Mouse (Mus musculus) liver, embryonic 14.5 days (tissue): ENCODE measurements around the gene Mfsd12. TPM values are rescaled to one million over a fixed set of nuclear protein-coding genes. Genes with fewer than 3 reads are reported as not detected.

ENCODE experiments used
- ATAC-seq: fragments of 200-750 bp; cut with Nextera tagmentation; 2 replicates; pipeline ENCODE4 v1.8.0; 2017; ENCODE audit warnings: moderate number of reproducible peaks, mild to moderate bottlenecking, moderate library complexity; ENCODE audit not compliant: insufficient read depth
- DNase-seq, 3 experiments: peaks; one replicate each; pipeline ENCODE4 v3.0.0-alpha.2; 2012 to 2013; ENCODE audit warnings: low read depth in 3 of 3, low spot score in 3 of 3
- H3K27ac ChIP-seq: fragments of 300-500 bp; sonication (generic); 2 replicates; pipeline ENCODE4 v1.5.1; 2014; ENCODE audit warnings: moderate library complexity, mild to moderate bottlenecking, control low read depth, inconsistent platforms
- H3K27me3 ChIP-seq: fragments of 300-500 bp; sonication (generic); 2 replicates; pipeline ENCODE4 v1.6.1; 2014; ENCODE audit warnings: mild to moderate bottlenecking, low read length, moderate library complexity; ENCODE audit not compliant: control insufficient read depth, insufficient read depth
- H3K36me3 ChIP-seq: fragments of 300-500 bp; sonication (generic); replicated peaks from 2 replicates; pipeline ENCODE4 v1.6.1; 2014; ENCODE audit warnings: low read depth; ENCODE audit not compliant: control insufficient read depth, insufficient read depth
- H3K4me1 ChIP-seq, 2 experiments: fragments of 200-500 bp in 1 of 2; fragments of 300-500 bp in 1 of 2; sonication (generic) in 1 of 2; replicated peaks; 2 replicates each; pipeline ENCODE4 v1.6.1; 2012 to 2014; ENCODE audit warnings: antibody characterized with exemption in 1 of 2, inconsistent platforms in 1 of 2, low read length in 1 of 2; ENCODE audit not compliant: control insufficient read depth in 2 of 2, insufficient read depth in 2 of 2
- H3K4me2 ChIP-seq: fragments of 300-500 bp; sonication (generic); 2 replicates; pipeline ENCODE4 v1.6.1; 2014; ENCODE audit warnings: low read depth, mild to moderate bottlenecking, control low read depth, moderate library complexity
- H3K4me3 ChIP-seq, 2 experiments: fragments of 200-500 bp in 1 of 2; fragments of 300-500 bp in 1 of 2; sonication (generic) in 1 of 2; 2 replicates each; pipeline ENCODE4 v1.5.1; 2012 to 2014; ENCODE audit warnings: low read depth in 2 of 2, low read length in 2 of 2, mild to moderate bottlenecking in 2 of 2, control low read depth in 1 of 2, inconsistent platforms in 1 of 2, moderate library complexity in 1 of 2; ENCODE audit not compliant: insufficient read depth in 1 of 2
- H3K9ac ChIP-seq: fragments of 300-500 bp; sonication (generic); replicated peaks from 2 replicates; pipeline ENCODE4 v1.6.1; 2014; ENCODE audit warnings: mild to moderate bottlenecking, control low read depth, moderate library complexity
- H3K9me3 ChIP-seq: fragments of 300-500 bp; sonication (generic); 2 replicates; pipeline ENCODE4 v1.6.1; 2016; ENCODE audit warnings: low read length, mixed read lengths; ENCODE audit not compliant: control insufficient read depth
- CTCF ChIP-seq: IDR thresholded peaks from 2 replicates; pipeline ENCODE4 v1.5.1; 2016; ENCODE audit warnings: antibody characterized with exemption, low read depth, control low read depth
- EP300 ChIP-seq: IDR thresholded peaks from 2 replicates; pipeline ENCODE4 v1.6.1; 2016; ENCODE audit warnings: antibody characterized with exemption, low read depth
- WGBS: fragments of 180-500 bp; shearing (Covaris S2); extraction: QIAGEN DNeasy Blood & Tissue Kit; methylation state at CpG from one replicate; pipeline ENCODE4 v1.1.7; 2014; ENCODE audit not compliant: insufficient replicate concordance; 5-methylcytosine and 5-hydroxymethylcytosine counted together
- polyA plus RNA-seq, 2 experiments: library from polyadenylated mRNA; depleted of rRNA in 1 of 2; stranded (reverse) in 1 of 2; unstranded in 1 of 2; fragments of >200 nt; fragmentation: Nextera tagmentation in 1 of 2; extraction: Ambion mirVana in 1 of 2; gene quantifications; 2 replicates each; pipeline versions ENCODE4 v1.2.1 to v1.2.3; 2012 to 2014

The Mfsd12 gene
- polyA plus RNA-seq, 2 experiments = 6.1 to 8.4 TPM

- WGBS = 1% methylated on average over 38 of the region's 38 CpGs
- H3K36me3 ChIP-seq = peaks cover 26% of the 10 kb centered on the region
- ATAC-seq = no peak
- no peak for TF ChIP-seq CTCF
- TF ChIP-seq EP300 = no peak
- peak overlapping the region; percentile 84 for H3K27ac ChIP-seq
- no peaks in the 10 kb centered on the region for H3K9me3 ChIP-seq
- no peaks in the 10 kb centered on the region for H3K27me3 ChIP-seq
- H3K9ac ChIP-seq = peak overlapping the region; percentile 67
- peak overlapping the region; percentile 73 to 75 for H3K4me3 ChIP-seq
- DNase-seq = peak; percentile 94 to 96 (median 95)
- H3K4me1 ChIP-seq = peaks cover 11 to 12% of the 10 kb centered on the region in 2 experiments
- H3K4me2 ChIP-seq = peak overlapping the region; percentile 90
Measured at GRCm38 (mm10) chr10:81319741-81320549, 37.3 kb upstream of the Mfsd12 start.

GRCm38 (mm10) chr10:81320550-81321347 lies 36.5 kb upstream of the Mfsd12 start, which contains the start of gene Cactin:
TSS of gene Cactin (plus strand) at chr10:81321103.
- Histone ChIP-seq H3K9me3 (no peaks in the 10 kb centered on the region), H3K4me2 (peak within 1 kb of the TSS; percentile 90), H3K36me3 (peaks cover 34% of the 10 kb centered on the region), H3K27ac (peak within 1 kb of the TSS; percentile 84), H3K9ac (peak within 1 kb of the TSS; percentile 75), H3K4me3 (peak within 1 kb of the TSS; percentile 73 to 89), H3K4me1 (peaks cover 11 to 12% of the 10 kb centered on the region in 2 experiments), H3K27me3 (no peaks in the 10 kb centered on the region)
- ATAC-seq (peak; percentile 87), DNase-seq (peak; percentile 100)
- under 1% methylated on average over 68 of the region's 68 CpGs for WGBS
- TF ChIP-seq EP300 = peak; percentile 67; the same call in 1 of the 2 replicates
- peak; percentile 60 for TF ChIP-seq CTCF

- TF ChIP-seq CTCF (no peak), EP300 (no peak)
- WGBS = 2% methylated on average over 20 of the region's 20 CpGs
- DNase-seq (no peak), ATAC-seq (peak; percentile 0; the same call in 1 of the 2 replicates)
- peak overlapping the region; percentile 73 to 89 for H3K4me3 ChIP-seq
- peak overlapping the region; percentile 84 for H3K27ac ChIP-seq
- no peaks in the 10 kb centered on the region for H3K9me3 ChIP-seq
- no peaks in the 10 kb centered on the region for H3K27me3 ChIP-seq
- peak overlapping the region; percentile 75 for H3K9ac ChIP-seq
- H3K4me1 ChIP-seq = peaks cover 11 to 12% of the 10 kb centered on the region in 2 experiments
- peak overlapping the region; percentile 90 for H3K4me2 ChIP-seq
- peaks cover 41% of the 10 kb centered on the region for H3K36me3 ChIP-seq
Measured at GRCm38 (mm10) chr10:81321436-81321835, 35.9 kb upstream of the Mfsd12 start.

- Histone ChIP-seq H3K27me3 (no peaks in the 10 kb centered on the region), H3K4me2 (peak overlapping the region; percentile 90), H3K36me3 (peaks cover 49% of the 10 kb centered on the region), H3K9me3 (no peaks in the 10 kb centered on the region), H3K4me3 (peak overlapping the region; percentile 73 to 89; a peak in 3 of 4 replicates), H3K4me1 (peaks cover 7 to 12% of the 10 kb centered on the region in 2 experiments), H3K9ac (peak overlapping the region; percentile 75; the same call in 1 of the 2 replicates), H3K27ac (no peak overlapping the region)
- DNase-seq (no peak), ATAC-seq (no peak)
- no peak for TF ChIP-seq EP300
- TF ChIP-seq CTCF = no peak
- WGBS = 91% methylated on average over 27 of the region's 27 CpGs
Measured at GRCm38 (mm10) chr10:81322444-81322843, 34.8 kb upstream of the Mfsd12 start.
